Mouse (Mus musculus): ENCODE results near the gene Actg2.

DNA sequence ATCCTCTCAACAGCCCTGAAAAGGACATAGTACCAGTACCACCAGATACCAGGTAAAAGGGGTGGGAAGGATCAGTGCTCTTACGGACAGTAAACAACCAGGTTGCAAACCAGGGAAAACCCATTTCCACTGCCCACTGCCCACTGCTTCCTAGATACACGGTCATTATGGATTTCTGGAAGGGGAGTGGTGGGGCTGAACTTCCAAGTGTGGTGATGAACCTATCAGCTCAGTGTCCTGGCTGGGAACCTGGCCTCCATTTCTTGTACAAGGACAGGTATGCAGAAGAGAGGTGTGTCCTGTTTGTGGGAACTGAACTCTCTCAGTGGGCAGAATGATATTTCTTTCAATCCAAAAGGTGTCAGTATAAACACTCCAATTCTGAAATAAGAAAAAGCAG is 47.5 kb upstream of the Actg2 start:
- TF ChIP-seq EP300 (IDR thresholded peaks at IDR 0.05; ENCODE audit: low read depth) (no peak), CTCF (IDR thresholded peaks at IDR 0.05; ENCODE audit: low read depth) (no peak)
